Mouse (Mus musculus) kidney, postnatal 0 days (tissue): ENCODE measurements around the gene Lrit2. TPM values are rescaled to one million over a fixed set of nuclear protein-coding genes. Genes with fewer than 3 reads are reported as not detected.

Source experiments
- ATAC-seq: fragments of 200-750 bp; cut with Nextera tagmentation; replicated peaks from 2 replicates; pipeline ENCODE4 v1.8.0; 2017; ENCODE audit warnings: low read depth, moderate number of reproducible peaks, moderate TSS enrichment, moderate library complexity; ENCODE audit not compliant: low FRiP score
- DNase-seq: peaks from one replicate; pipeline ENCODE4 v3.0.0-alpha.2; 2016; ENCODE audit warnings: low spot score
- H3K27ac ChIP-seq: fragments of 300-500 bp; sonication (generic); 2 replicates; pipeline ENCODE4 v1.5.1; 2014; ENCODE audit warnings: mild to moderate bottlenecking
- H3K27me3 ChIP-seq: fragments of 300-500 bp; sonication (generic); 2 replicates; pipeline ENCODE4 v1.6.1; 2014; ENCODE audit warnings: low read length, mixed read lengths; ENCODE audit not compliant: insufficient read depth
- H3K36me3 ChIP-seq: fragments of 300-500 bp; sonication (generic); 2 replicates; pipeline ENCODE4 v1.6.1; 2014; ENCODE audit warnings: low read length, mixed read lengths; ENCODE audit not compliant: insufficient read depth
- H3K4me1 ChIP-seq: fragments of 300-500 bp; sonication (generic); replicated peaks from 2 replicates; pipeline ENCODE4 v1.6.1; 2014; ENCODE audit warnings: antibody characterized with exemption, low read length, mixed read lengths; ENCODE audit not compliant: insufficient read depth
- H3K4me2 ChIP-seq: fragments of 300-500 bp; sonication (generic); 2 replicates; pipeline ENCODE4 v1.6.1; 2014; ENCODE audit warnings: mild to moderate bottlenecking, low read length, moderate library complexity, mixed read lengths
- H3K4me3 ChIP-seq: fragments of 300-500 bp; sonication (generic); replicated peaks from 2 replicates; pipeline ENCODE4 v1.5.1; 2014; ENCODE audit warnings: low read depth, low read length
- H3K9ac ChIP-seq: fragments of 300-500 bp; sonication (generic); 2 replicates; pipeline ENCODE4 v1.6.1; 2014; ENCODE audit warnings: low read depth, low read length
- H3K9me3 ChIP-seq: fragments of 300-500 bp; sonication (generic); replicated peaks from 2 replicates; pipeline ENCODE4 v1.6.1; 2016; ENCODE audit warnings: low read length, inconsistent platforms, mixed read lengths
- CTCF ChIP-seq: IDR thresholded peaks from 2 replicates; pipeline ENCODE4 v1.5.1; 2016; ENCODE audit warnings: antibody characterized with exemption, low read depth, mild to moderate bottlenecking, moderate library complexity
- WGBS: fragments of 180-500 bp; shearing (Covaris S2); extraction: QIAGEN DNeasy Blood & Tissue Kit; methylation state at CpG from one replicate; pipeline ENCODE4 v1.1.7; 2014; 5-methylcytosine and 5-hydroxymethylcytosine counted together
- polyA plus RNA-seq: library from polyadenylated mRNA; unstranded; fragments of >200 nt; fragmentation: Nextera tagmentation; extraction: Ambion mirVana; gene quantifications from 2 replicates; pipeline ENCODE4 v1.2.1, GENCODE M21; 2015

The Lrit2 gene
- polyA plus RNA-seq, 1 experiment from 2014 or later, result not detected

- ATAC-seq, result no peak
- Histone ChIP-seq H3K36me3 (0 out of 2 replicates have a peak, but pooled peaks cover 18% of the 10 kb centered on the region), H3K27ac (no peak overlapping the region), H3K4me1 (no peaks in the 10 kb centered on the region), H3K4me2 (no peak overlapping the region), H3K9ac (no peak overlapping the region), H3K27me3 (no peaks in the 10 kb centered on the region), H3K9me3 (no peaks in the 10 kb centered on the region), H3K4me3 (no peak overlapping the region)
- DNase-seq, result no peak
- WGBS, result 95% methylated on average over 4 of the region's 4 CpGs
- TF ChIP-seq CTCF, result no peak
These were observed 51.5 kb downstream of the Lrit2 start for GRCm38 (mm10) chr14:37119233-37119632.

Other genes with a start within 250 kb of the Lrit2 start
- gene Ccser2, start 99.2 kb upstream of the Lrit2 start, polyA plus RNA-seq, result 43.3 and 44.0 TPM in 2 replicates
- not detected in 2 replicates for gene Rgr, start 19.0 kb upstream of the Lrit2 start, polyA plus RNA-seq
- gene Lrit1, start 13.1 kb upstream of the Lrit2 start, polyA plus RNA-seq, result not detected in 2 replicates
- gene Cdhr1, start 30.4 kb downstream of the Lrit2 start, polyA plus RNA-seq, result 1.6 and 1.7 TPM in 2 replicates
- 0.17 and 0.26 TPM in 2 replicates for gene 2610528A11Rik, start 46.1 kb downstream of the Lrit2 start, polyA plus RNA-seq
- 267 and 296 TPM in 2 replicates for gene Ghitm, start 67.3 kb downstream of the Lrit2 start, polyA plus RNA-seq